Mouse (Mus musculus): ENCODE measurements around the gene Anxa9. TPM values are rescaled to one million over a fixed set of nuclear protein-coding genes. Genes with fewer than 3 reads are reported as not detected.

Anxa9 gene
- total RNA-seq, 1 experiment from 2014 or later: 1.9 TPM

DNA sequence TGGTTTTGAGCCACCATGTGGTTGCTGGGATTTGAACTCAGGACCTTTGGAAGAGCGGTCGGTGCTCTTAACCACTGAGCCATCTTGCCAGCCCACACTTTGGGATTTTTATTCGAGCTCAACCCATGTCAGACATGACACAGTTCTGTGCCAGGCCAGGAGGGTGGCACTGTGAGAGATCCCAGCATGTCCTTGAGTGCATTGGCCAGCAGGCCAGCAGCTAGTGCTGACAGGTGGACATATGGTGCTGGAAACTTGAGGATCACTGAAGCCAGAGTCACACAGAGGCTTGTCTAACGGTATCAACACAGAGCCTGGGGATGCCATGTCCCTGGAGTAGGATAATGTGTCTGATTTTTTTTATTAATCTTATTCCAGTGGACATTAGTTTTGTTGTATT is 17.6 kb downstream of the Anxa9 start:
- ATAC-seq (replicated peaks; ENCODE audit: insufficient number of reproducible peaks, low FRiP score, low TSS enrichment, poor library complexity, severe bottlenecking): no peak

DNA sequence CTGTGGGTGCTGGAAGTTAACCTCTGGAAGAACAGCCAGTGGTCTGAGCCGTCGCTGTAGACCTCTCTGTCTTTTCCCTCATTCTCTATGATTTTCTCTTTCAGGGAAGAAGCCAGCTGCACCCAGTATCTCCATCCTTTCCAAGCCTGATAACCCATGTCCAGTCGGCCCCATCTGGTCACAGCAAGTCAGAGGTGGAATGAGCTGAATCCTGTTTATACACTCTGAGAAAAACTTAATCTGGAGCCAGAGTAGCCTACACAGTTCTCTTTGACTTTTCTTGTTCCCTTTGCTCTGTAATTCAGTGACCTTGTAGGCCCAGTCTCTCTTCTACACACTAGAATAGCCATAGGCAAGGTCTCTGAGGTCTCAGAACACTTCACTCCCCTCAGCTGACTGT is 19.4 kb downstream of the Anxa9 start:
- no peak for ATAC-seq (replicated peaks; ENCODE audit: insufficient number of reproducible peaks, low FRiP score, low TSS enrichment, poor library complexity, severe bottlenecking)

DNA sequence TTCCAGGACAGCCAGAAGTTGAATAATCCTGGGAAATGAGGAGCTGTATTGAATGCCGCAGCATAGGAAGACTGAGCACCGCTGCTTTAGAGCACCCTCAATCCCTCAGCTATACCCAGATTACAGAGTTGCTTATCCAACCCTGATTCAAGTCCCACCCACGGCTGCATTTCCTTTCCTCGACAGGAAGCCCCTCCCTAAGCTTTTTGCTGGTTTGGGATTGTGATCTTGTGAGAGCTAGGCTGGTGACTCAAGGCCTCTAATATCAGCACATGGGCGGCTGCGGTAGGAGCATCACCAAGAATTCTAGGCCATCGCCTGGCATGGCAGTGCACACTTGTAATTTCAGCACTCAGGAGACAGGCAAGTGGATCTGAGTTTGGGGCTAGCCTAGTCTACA is 20.5 kb downstream of the Anxa9 start:
- no peak for ATAC-seq (replicated peaks; ENCODE audit: insufficient number of reproducible peaks, low FRiP score, low TSS enrichment, poor library complexity, severe bottlenecking)

DNA sequence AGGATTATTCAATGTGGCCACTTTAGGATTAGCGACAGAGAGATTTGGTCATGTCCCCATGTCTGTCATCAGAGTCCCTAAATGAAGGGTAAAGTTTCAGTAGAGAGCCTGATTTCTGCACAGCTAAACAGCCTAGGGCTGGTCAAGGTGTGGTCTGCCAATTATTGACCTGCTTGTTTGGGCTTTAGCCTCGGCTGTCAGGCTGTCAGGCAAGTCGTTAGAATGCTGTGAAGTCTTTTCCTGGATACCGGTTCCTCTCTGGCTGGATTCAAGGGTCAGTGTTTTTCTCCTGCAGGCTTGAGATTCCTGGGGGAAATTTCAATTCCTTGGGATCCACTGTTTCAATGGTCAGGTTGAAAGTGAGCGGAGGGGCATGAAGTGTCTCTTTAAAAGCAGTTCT is 21.0 kb downstream of the Anxa9 start:
- ATAC-seq (replicated peaks; ENCODE audit: insufficient number of reproducible peaks, low FRiP score, low TSS enrichment, poor library complexity, severe bottlenecking): no peak

DNA sequence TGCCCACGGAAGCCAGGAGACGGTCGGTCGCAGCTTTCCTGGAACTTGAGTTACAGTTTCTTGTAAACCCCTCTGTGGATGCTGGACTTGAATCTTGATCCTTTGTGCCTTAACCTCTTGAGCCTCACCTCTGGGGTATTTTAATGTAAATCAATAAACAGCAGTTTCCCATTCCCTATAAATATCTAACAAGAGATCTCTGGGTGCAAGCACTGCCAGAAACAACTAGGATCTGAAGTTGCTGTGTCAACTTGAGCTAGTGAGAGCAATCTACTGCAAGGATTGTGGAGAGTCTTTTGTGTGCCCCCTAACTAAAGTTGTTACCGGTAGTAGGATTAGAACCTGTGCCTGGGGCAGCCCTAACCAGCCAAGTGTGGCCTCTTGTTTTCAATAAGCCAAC is 21.6 kb downstream of the Anxa9 start:
- no peak for ATAC-seq (replicated peaks; ENCODE audit: insufficient number of reproducible peaks, low FRiP score, low TSS enrichment, poor library complexity, severe bottlenecking)

DNA sequence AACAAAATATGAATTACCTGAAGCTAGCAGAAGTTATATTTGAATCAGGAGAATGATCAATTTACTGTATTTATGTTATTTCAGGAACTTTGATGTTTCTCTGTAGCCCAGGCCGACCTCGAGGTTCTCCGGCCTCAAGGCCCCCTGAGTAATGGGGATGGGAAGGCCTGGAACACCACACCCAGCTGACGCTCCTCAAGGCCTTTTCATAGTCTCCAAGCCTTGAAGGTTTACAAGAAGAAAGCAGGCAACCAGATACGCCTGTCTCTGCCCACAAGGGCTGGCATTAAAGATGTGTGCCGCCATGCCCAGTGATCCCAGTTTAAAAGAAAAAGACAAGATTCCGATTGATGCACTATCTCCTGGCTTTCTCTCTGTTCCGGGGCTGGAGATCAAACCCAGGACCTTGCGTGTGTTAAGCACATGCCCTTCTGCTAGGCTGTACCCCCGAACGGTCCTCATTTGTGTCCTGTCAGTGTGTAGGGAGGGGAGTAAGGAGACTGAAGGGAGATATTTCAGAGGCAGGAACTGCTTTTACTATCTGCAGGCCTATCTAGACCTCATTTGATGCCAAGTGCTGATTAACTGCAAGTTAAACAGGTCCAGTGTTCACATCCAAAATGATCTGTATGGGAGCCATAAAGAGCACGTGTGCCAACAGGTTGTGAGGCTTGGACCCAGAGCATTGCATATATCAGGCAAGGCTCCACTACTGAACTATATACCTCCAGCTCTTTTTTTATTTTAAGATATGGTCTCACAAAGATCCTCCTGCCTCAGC is 22.3 kb downstream of the Anxa9 start:
- no peak for ATAC-seq (replicated peaks; ENCODE audit: insufficient number of reproducible peaks, low FRiP score, low TSS enrichment, poor library complexity, severe bottlenecking)

DNA sequence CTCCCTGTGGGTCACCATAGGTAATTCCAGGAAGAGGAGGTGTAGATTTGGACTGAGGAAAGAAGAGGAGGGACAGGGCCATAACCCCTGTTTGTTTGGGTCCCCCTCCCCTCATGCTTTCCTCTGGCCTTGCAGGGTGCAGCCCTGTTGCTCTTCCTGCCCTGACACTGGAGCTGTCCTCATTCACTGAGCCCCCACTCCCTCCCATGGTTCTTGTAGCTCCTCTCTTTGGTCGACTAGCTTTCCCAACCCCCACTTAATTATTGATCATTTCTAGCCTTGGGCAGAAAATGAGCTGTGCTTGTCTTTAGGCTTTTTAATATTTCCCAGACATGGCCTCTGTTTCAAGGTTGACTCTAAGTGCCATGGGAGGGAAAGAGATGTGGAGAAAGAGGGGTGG is 22.9 kb downstream of the Anxa9 start:
- ATAC-seq (replicated peaks; ENCODE audit: insufficient number of reproducible peaks, low FRiP score, low TSS enrichment, poor library complexity, severe bottlenecking): no peak

DNA sequence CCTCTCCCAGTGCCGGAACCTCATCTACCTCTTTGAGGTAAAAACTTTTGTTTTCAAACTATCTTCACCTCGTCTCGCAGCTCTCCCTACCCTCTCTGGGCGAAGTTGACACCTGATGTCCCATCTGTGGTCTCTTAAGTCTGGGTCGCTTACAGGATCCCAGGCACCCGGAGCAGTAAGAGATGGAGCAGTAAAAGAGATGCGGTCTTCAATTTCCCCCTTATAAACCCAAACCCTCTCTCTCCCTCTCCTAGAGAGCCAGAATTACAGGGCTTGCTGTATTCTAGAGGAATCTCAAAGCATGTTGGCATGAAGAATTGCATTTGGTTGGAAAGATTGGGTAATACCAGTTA is 23.4 kb downstream of the Anxa9 start:
- ATAC-seq (replicated peaks; ENCODE audit: insufficient number of reproducible peaks, low FRiP score, low TSS enrichment, poor library complexity, severe bottlenecking): no peak

DNA sequence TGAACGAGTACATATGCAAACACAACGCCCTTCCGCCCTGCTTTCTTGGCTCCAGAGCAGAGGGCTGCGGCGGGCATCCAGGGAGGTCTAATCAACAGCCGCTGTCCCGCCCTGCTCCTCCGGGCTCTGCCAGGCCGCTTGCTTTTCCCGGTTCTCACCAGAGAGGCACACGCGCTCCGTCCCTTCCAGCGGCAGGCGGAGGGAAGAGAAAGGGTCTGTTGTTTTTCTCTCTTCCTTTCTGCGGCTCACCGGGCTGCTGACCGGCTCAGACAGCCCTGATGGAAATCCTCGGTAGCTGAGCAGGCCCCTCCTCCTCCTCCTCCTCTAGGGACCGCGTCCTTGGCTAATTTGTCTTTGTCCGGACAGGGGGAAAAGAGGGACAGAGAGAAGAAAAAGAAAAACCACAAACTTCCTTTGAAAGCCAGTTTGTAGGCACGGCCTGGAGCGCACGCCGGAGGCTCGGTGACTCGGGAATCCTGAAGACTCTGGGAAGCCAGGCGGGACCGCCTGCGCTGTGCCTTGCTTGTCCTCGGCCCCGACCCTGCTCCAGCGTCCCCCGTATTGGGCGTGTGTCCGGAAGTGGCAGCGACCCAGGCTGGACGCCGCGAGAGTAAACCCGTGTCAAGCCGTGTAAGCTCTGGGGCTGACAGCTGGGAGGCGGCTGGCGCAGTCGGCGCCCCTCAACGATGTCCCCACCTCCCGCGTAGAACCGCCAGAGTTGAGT is 23.9 kb downstream of the Anxa9 start:
- peak; percentile 24 for ATAC-seq (replicated peaks; ENCODE audit: insufficient number of reproducible peaks, low FRiP score, low TSS enrichment, poor library complexity, severe bottlenecking)

DNA sequence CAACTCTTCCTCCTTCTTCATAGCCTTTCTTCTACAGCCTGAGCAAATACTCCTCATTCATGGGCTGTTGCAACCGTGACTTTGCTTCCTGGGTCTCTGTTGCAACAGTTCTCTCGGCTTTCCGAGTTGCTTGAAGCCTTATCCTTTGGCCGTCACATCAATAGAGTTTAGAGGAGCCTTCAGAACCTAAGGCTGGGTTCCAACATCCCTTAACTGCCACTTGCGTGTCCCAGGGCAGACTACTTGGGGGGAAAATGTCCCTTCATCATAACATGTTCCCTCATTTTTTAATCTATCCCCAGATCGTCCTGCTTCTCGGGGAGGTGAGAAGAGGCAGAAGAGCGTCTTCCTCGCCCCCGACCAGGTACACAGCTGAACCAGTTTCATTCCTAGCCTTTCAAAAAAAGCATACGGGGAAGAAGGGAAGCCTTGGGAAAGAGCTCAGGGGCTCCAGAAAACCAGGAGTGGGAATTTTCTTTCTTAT is 24.6 kb downstream of the Anxa9 start:
- peak; percentile 49 for ATAC-seq (replicated peaks; ENCODE audit: insufficient number of reproducible peaks, low FRiP score, low TSS enrichment, poor library complexity, severe bottlenecking)

DNA sequence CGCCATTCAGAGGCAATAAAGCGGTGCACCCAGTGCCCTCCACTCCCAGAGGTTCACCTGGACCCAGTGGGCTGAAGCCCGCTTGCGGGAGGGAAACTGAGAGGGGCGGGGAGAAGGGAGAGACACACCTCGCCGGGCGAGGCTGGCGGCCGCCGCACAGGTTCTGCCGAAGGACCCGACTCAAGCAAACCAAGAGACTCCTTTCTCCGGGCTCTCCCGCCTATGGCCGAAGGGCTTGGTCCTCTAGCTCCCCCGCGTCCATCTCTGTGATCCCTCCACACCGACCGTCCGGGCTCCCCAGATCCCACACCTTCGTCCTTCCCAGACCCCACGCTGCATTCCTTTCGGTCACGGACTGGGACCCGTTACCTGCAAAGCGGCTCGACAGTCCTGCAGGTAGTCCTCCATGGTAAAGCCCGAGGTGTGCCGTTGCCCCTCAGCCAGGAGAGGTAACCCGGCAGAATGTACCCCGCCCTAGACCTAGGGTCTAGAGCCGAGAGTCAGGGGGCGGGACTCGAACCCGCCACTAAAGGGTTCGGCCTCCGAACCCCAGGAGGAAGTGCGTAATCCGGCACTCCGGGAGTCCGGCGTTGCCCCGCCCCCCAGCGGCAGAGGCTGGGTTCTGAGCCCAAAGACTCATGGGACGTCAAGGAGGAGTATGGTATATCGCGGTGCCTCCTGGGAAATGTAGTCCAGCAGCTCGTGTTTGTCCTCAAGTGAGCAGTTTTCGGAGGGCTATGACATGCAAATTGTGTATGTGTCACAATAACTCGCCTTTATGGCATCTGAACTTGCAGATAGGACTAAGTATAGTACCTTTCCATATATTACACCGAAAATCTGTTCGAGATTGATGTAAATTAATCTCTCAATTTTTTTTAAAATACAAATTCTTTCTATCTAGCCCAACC is 25.5 kb downstream of the Anxa9 start, which contains the start of the genes Mindy1 and Prune1:
TSS of gene Mindy1 (plus strand) at position 130 of the 911 bp plus-strand sequence.
TSS of gene Prune1 (minus strand) at position 861 of the 911 bp plus-strand sequence.
- peak; percentile 89 for ATAC-seq (replicated peaks; ENCODE audit: insufficient number of reproducible peaks, low FRiP score, low TSS enrichment, poor library complexity, severe bottlenecking)

DNA sequence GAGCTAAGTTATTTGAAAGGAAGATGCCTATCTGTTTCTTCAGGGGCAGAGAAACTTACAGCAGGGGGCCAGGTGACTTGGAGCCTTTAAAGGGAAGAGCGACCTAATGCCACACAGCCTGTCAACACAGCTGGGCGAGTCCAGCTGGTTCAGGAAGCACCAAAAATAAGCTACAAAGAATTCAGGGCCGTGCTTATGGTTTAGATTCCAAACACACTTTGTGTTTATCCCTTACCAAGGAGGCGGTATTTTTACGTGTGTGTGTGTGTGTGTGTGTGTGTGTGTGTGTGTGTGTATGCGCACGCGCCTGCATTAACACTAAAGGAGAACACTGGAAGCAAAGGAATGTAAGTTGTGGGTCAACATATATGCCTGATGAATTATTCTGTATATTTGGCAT is 26.2 kb downstream of the Anxa9 start:
- ATAC-seq (replicated peaks; ENCODE audit: insufficient number of reproducible peaks, low FRiP score, low TSS enrichment, poor library complexity, severe bottlenecking): no peak

DNA sequence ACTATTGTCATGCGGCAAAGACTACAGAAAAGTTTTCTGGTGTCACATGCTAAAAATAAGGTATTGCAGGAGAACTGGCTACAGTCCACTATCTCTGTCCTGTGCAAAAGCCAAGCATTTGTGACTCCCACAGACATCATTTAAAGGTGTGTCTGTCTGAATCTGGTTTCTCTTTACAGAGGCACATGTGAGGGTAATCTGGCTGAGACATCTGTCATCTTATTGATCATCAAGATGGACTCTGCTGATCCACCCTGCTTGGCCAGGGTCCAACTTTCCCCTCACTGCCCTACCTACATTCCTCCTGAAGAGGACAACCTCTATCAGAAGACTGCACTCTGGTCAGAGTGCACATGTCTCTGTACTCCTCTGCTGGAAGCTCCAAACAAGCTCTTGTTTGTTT is 29.8 kb downstream of the Anxa9 start:
- ATAC-seq (replicated peaks; ENCODE audit: insufficient number of reproducible peaks, low FRiP score, low TSS enrichment, poor library complexity, severe bottlenecking): no peak

DNA sequence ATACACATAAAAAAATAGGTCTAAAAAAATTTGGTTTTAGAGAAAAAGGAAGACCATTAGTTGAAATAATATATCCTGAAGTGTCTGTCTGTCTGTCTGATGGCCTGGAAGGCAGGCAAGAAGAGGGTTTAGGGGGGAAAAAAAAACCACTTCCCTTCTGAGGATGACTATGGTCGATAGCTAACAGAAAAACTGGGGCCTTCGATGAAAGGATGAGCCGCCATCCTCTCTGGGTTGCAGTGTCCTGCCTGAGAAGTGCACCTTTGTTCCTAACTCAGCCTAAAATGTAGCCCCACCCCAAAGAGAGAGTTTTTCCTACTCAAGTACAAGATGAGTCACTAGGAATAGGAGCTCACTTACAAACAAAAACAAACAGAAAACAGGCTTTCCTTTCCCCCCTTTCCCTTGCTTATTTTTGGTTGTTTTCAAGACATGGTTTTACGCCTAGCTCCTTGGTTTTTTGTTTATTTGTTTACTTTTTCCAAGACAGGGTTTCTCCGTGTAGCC is 30.5 kb downstream of the Anxa9 start:
- no peak for ATAC-seq (replicated peaks; ENCODE audit: insufficient number of reproducible peaks, low FRiP score, low TSS enrichment, poor library complexity, severe bottlenecking)

DNA sequence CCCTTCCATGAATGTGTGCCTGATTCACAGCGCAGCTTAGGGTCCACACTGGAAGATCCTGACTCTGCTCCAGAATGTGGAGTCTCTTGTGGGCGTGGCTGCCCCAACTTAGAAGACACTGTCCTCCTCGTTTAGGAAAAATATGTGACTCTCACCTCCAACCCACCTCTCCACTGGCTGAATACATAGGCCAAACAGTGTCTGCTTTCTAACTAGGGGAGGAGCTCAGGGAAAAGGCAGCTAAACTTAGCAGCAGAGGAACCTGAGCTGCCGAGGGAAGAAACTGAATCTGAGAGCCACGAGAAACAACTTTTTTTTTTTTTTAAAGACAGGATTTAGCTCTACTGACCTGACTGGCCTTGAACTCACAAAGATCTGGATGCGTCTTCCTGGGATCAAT is 31.8 kb downstream of the Anxa9 start:
- no peak for ATAC-seq (replicated peaks; ENCODE audit: insufficient number of reproducible peaks, low FRiP score, low TSS enrichment, poor library complexity, severe bottlenecking)

DNA sequence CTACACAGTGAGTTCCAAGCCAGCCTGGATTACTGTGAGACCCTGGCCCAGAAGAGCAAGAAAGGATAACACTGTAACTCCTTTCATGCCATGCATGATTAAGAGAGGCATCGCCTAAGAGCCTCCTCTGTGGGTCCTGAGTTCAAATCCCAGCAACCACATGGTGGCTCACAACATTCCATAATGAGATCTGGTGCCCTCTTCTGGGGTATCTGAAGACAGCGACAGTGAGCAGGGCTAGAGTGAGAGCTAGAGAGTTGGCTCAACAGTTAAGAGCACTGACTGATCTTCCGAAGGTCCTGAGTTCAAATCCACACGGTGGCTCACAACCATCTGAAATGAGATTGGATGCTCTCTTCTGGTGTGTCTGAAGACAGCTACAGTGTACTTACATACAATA is 32.5 kb downstream of the Anxa9 start:
- no peak for ATAC-seq (replicated peaks; ENCODE audit: insufficient number of reproducible peaks, low FRiP score, low TSS enrichment, poor library complexity, severe bottlenecking)

DNA sequence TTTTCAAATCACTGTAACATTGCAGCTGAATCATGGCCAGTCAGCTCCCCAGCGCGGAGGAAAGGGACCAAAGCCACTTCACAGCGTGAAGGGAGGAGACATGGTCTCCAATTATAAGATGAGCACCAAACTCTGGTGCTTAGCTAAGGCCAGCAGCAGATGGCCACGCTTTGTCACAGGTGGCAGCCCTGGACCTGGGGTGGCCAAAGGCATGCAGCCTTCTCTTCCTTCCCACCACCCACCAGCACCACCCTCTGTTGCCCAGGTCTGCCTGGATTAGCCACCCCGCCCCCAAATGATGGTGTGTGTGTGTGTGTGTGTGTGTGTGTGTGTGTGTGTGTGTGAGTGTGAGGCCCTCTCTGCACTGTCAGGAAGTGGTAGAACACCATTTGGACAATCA is 33.5 kb downstream of the Anxa9 start:
- ATAC-seq (replicated peaks; ENCODE audit: insufficient number of reproducible peaks, low FRiP score, low TSS enrichment, poor library complexity, severe bottlenecking): no peak

DNA sequence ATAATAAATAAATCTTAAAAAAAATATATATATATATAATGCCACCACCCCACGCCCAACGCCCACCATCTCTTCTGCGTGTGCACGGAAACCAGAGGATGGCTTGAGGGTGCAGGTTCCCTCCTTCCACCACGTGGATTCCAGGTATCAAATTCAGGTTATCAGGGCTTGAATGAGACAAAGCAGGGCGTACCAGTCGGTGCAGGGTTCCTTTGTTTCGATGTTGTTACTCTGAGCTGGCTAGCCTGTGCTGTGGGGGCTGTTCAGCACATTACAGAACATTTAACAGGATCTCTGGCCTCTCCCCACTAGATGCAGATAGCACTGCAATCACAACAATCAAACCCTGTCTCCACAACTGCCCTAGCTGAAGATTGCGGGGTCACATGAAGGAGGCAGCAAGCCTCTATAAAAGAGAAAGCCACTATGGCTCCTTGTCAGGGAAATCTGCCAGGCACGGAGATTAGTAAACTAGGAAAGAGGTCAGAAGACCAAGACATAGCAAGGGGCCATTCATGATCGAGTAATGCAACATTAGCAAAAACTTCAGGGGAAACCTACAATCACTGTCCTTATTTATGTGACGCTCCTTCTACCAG is 36.1 kb downstream of the Anxa9 start:
- ATAC-seq (replicated peaks; ENCODE audit: insufficient number of reproducible peaks, low FRiP score, low TSS enrichment, poor library complexity, severe bottlenecking): no peak

DNA sequence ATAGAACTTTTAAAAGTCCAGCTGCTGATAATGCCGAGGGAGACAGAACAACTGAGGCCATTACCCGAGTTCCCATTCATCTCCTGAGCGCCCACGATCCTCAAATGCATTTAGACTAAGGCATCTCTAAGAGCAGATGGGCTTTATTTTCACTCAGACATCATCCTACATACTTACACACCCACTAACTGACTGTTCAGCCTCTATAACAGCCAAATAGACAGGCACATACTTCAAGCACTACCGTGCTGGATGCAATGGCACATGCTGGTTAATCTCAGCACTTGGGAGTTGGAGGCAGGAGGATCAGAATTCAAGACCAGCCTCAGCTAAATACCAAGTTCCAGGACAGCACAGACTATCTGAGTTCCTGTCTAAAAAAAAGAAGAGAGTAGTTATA is 37.2 kb downstream of the Anxa9 start:
- no peak for ATAC-seq (replicated peaks; ENCODE audit: insufficient number of reproducible peaks, low FRiP score, low TSS enrichment, poor library complexity, severe bottlenecking)
